Mouse (Mus musculus): Measurements from ENCODE around the gene Gm45337. TPM values are rescaled to one million over a fixed set of nuclear protein-coding genes. Genes with fewer than 3 reads are reported as not detected.
"Not testable (repeated sequence)": the region's sequence is repeated elsewhere in the genome, so short reads cannot be mapped to it uniquely, and the experiment has no call there.

Gene Gm45337
- polyA plus RNA-seq, 1 experiment from 2014 or later = not detected

- no peak overlapping the region for H3K9ac ChIP-seq
- H3K36me3 ChIP-seq = no peaks in the 10 kb centered on the region
- H3K4me1 ChIP-seq (replicated peaks) = no peaks in the 10 kb centered on the region
- H3K9me3 ChIP-seq = no peaks in the 10 kb centered on the region
- ATAC-seq = no peak
- H3K27me3 ChIP-seq (replicated peaks) = no peaks in the 10 kb centered on the region
- no peak overlapping the region for H3K4me2 ChIP-seq (replicated peaks)
- H3K4me3 ChIP-seq (replicated peaks) = no peak overlapping the region
- no peak overlapping the region for H3K27ac ChIP-seq
- 4% methylated on average over 1 of the region's 1 CpGs for WGBS
Observed at GRCm38 (mm10) chr7:142146033-142146432, 1.6 kb upstream of the Gm45337 start.

GRCm38 (mm10) chr7:142145413-142145940 lies 1.1 kb upstream of the Gm45337 start:
- no peak overlapping the region for H3K4me3 ChIP-seq (replicated peaks)
- H3K4me2 ChIP-seq (replicated peaks) = no peak overlapping the region
- no peak overlapping the region for H3K27ac ChIP-seq
- WGBS = 26% methylated on average over 4 of the region's 4 CpGs
- no peak for ATAC-seq
- H3K9ac ChIP-seq = no peak overlapping the region
- H3K9me3 ChIP-seq = no peaks in the 10 kb centered on the region
- no peaks in the 10 kb centered on the region for H3K27me3 ChIP-seq (replicated peaks)
- no peaks in the 10 kb centered on the region for H3K36me3 ChIP-seq
- H3K4me1 ChIP-seq (replicated peaks) = no peaks in the 10 kb centered on the region

- H3K27me3 ChIP-seq (replicated peaks); H3K4me3 ChIP-seq (replicated peaks); H3K36me3 ChIP-seq; H3K4me1 ChIP-seq (replicated peaks); H3K27ac ChIP-seq; H3K4me2 ChIP-seq (replicated peaks); ATAC-seq; H3K9me3 ChIP-seq; H3K9ac ChIP-seq: not testable (repeated sequence)
- WGBS = 23% methylated on average over 1 of the region's 1 CpGs
Observed at GRCm38 (mm10) chr7:142143506-142144010, 849 bp downstream of the Gm45337 start.

- no peak overlapping the region for H3K9ac ChIP-seq
- no peaks in the 10 kb centered on the region for H3K9me3 ChIP-seq
- 16% methylated on average over 1 of the region's 1 CpGs for WGBS
- no peaks in the 10 kb centered on the region for H3K36me3 ChIP-seq
- H3K4me1 ChIP-seq (replicated peaks) = no peaks in the 10 kb centered on the region
- H3K4me3 ChIP-seq (replicated peaks) = no peak overlapping the region
- H3K4me2 ChIP-seq (replicated peaks) = no peak overlapping the region
- no peaks in the 10 kb centered on the region for H3K27me3 ChIP-seq (replicated peaks)
- H3K27ac ChIP-seq = no peak overlapping the region
- ATAC-seq = no peak
Observed at GRCm38 (mm10) chr7:142140696-142141095, 3.7 kb downstream of the Gm45337 start.

- 41% methylated on average over 2 of the region's 2 CpGs for WGBS
- not testable (repeated sequence) for ATAC-seq; H3K9me3 ChIP-seq; H3K9ac ChIP-seq; H3K4me1 ChIP-seq (replicated peaks); H3K4me3 ChIP-seq (replicated peaks); H3K27ac ChIP-seq; H3K4me2 ChIP-seq (replicated peaks); H3K27me3 ChIP-seq (replicated peaks); H3K36me3 ChIP-seq
Observed at GRCm38 (mm10) chr7:142135934-142136333, 8.5 kb downstream of the Gm45337 start, which contains the start of gene Gm39115. TSS of gene Gm39115 (minus strand) at chr7:142136034.

GRCm38 (mm10) chr7:142134206-142134995 lies 10.0 kb downstream of the Gm45337 start:
- no peaks in the 10 kb centered on the region for H3K9me3 ChIP-seq
- H3K4me3 ChIP-seq (replicated peaks) = no peak overlapping the region
- ATAC-seq = no peak
- no peaks in the 10 kb centered on the region for H3K36me3 ChIP-seq
- 48% methylated on average over 4 of the region's 4 CpGs for WGBS
- H3K9ac ChIP-seq = no peak overlapping the region
- no peak overlapping the region for H3K27ac ChIP-seq
- H3K4me2 ChIP-seq (replicated peaks) = no peak overlapping the region
- no peaks in the 10 kb centered on the region for H3K4me1 ChIP-seq (replicated peaks)
- no peaks in the 10 kb centered on the region for H3K27me3 ChIP-seq (replicated peaks)

GRCm38 (mm10) chr7:142128843-142129242 lies 15.6 kb downstream of the Gm45337 start:
- H3K9me3 ChIP-seq = no peaks in the 10 kb centered on the region
- H3K9ac ChIP-seq = no peak overlapping the region
- no peak overlapping the region for H3K27ac ChIP-seq
- ATAC-seq = no peak
- no peaks in the 10 kb centered on the region for H3K4me1 ChIP-seq (replicated peaks)
- no peak overlapping the region for H3K4me3 ChIP-seq (replicated peaks)
- H3K36me3 ChIP-seq = no peaks in the 10 kb centered on the region
- H3K4me2 ChIP-seq (replicated peaks) = no peak overlapping the region
- H3K27me3 ChIP-seq (replicated peaks) = no peaks in the 10 kb centered on the region
- WGBS = 62% methylated on average over 4 of the region's 4 CpGs

GRCm38 (mm10) chr7:142120629-142121028 lies 23.8 kb downstream of the Gm45337 start, which contains the start of gene Gm45618:
TSS of gene Gm45618 (minus strand) at chr7:142120729.
- not testable (repeated sequence) for H3K4me3 ChIP-seq (replicated peaks); H3K4me1 ChIP-seq (replicated peaks); H3K4me2 ChIP-seq (replicated peaks); ATAC-seq; H3K36me3 ChIP-seq; H3K27ac ChIP-seq; H3K9ac ChIP-seq; H3K27me3 ChIP-seq (replicated peaks); H3K9me3 ChIP-seq
- 78% methylated on average over 1 of the region's 1 CpGs for WGBS

- H3K4me2 ChIP-seq (replicated peaks) = no peak overlapping the region
- ATAC-seq = no peak
- no peak overlapping the region for H3K4me3 ChIP-seq (replicated peaks)
- WGBS = 21% methylated on average over 5 of the region's 5 CpGs
- H3K36me3 ChIP-seq = no peaks in the 10 kb centered on the region
- no peaks in the 10 kb centered on the region for H3K27me3 ChIP-seq (replicated peaks)
- no peak overlapping the region for H3K9ac ChIP-seq
- no peak overlapping the region for H3K27ac ChIP-seq
- no peaks in the 10 kb centered on the region for H3K4me1 ChIP-seq (replicated peaks)
- no peaks in the 10 kb centered on the region for H3K9me3 ChIP-seq
Observed at GRCm38 (mm10) chr7:142119632-142120031, 24.8 kb downstream of the Gm45337 start.

- Histone ChIP-seq H3K4me1 (replicated peaks) (no peaks in the 10 kb centered on the region), H3K9ac (no peak overlapping the region), H3K36me3 (no peaks in the 10 kb centered on the region), H3K9me3 (no peaks in the 10 kb centered on the region), H3K27ac (no peak overlapping the region), H3K4me3 (replicated peaks) (no peak overlapping the region), H3K27me3 (replicated peaks) (no peaks in the 10 kb centered on the region), H3K4me2 (replicated peaks) (no peak overlapping the region)
- 56% methylated on average over 5 of the region's 5 CpGs for WGBS
- no peak for ATAC-seq
Observed at GRCm38 (mm10) chr7:142104747-142105146, 39.7 kb downstream of the Gm45337 start.

- Histone ChIP-seq H3K9ac (no peak overlapping the region), H3K4me1 (replicated peaks) (peaks cover 12% of the 10 kb centered on the region; the same call in 1 of the 2 replicates), H3K36me3 (no peaks in the 10 kb centered on the region), H3K4me2 (replicated peaks) (no peak overlapping the region), H3K4me3 (replicated peaks) (no peak overlapping the region), H3K27ac (no peak overlapping the region), H3K27me3 (replicated peaks) (peaks cover 40% of the 10 kb centered on the region), H3K9me3 (no peaks in the 10 kb centered on the region)
- 10% methylated on average over 9 of the region's 9 CpGs for WGBS
- peak; percentile 63 for ATAC-seq
Observed at GRCm38 (mm10) chr7:142097776-142098175, 46.6 kb downstream of the Gm45337 start.

GRCm38 (mm10) chr7:142096701-142097100 lies 47.7 kb downstream of the Gm45337 start:
- Histone ChIP-seq H3K27me3 (replicated peaks) (peaks cover 45% of the 10 kb centered on the region), H3K9ac (no peak overlapping the region), H3K27ac (no peak overlapping the region), H3K9me3 (no peaks in the 10 kb centered on the region), H3K4me2 (replicated peaks) (no peak overlapping the region), H3K4me3 (replicated peaks) (no peak overlapping the region), H3K4me1 (replicated peaks) (peaks cover 12% of the 10 kb centered on the region; the same call in 1 of the 2 replicates), H3K36me3 (no peaks in the 10 kb centered on the region)
- ATAC-seq = no peak
- WGBS = 65% methylated on average over 4 of the region's 4 CpGs

Measured in intestine, embryonic 15.5 days (tissue).